Mouse (Mus musculus): ENCODE data around the gene Gm6351. TPM values are rescaled to one million over a fixed set of nuclear protein-coding genes. Genes with fewer than 3 reads are reported as not detected.

Gm6351 gene
- not detected in 2 replicates for polyA plus RNA-seq (2015; fragmentation: Nextera tagmentation; extraction: Ambion mirVana)

GRCm38 (mm10) chr5:94076085-94076484 lies at the start of gene Gm6351:
Gm6351 (plus strand) TSS chr5:94076385.

GRCm38 (mm10) chr5:94070445-94070844 lies 5.7 kb upstream of the Gm6351 start, which contains the start of gene BC061212:
BC061212 (minus strand) TSS chr5:94070545.

Other genes starting within 250 kb of the Gm6351 start
- gene Gm7792, start 232.6 kb upstream of the Gm6351 start, polyA plus RNA-seq (2015; fragmentation: Nextera tagmentation; extraction: Ambion mirVana): not detected in 2 replicates
- gene Gm16429, start 147.3 kb upstream of the Gm6351 start, polyA plus RNA-seq (2015; fragmentation: Nextera tagmentation; extraction: Ambion mirVana): not detected in 2 replicates
- not detected in 2 replicates for gene BC061212, start 5.8 kb upstream of the Gm6351 start, polyA plus RNA-seq (2015; fragmentation: Nextera tagmentation; extraction: Ambion mirVana)
- gene Gm3106, start 141.6 kb downstream of the Gm6351 start, polyA plus RNA-seq (2015; fragmentation: Nextera tagmentation; extraction: Ambion mirVana): not detected in 2 replicates
- not detected in 2 replicates for gene A430089I19Rik, start 230.4 kb downstream of the Gm6351 start, polyA plus RNA-seq (2015; fragmentation: Nextera tagmentation; extraction: Ambion mirVana)
- not detected in 2 replicates for gene Gm6502, start 238.1 kb downstream of the Gm6351 start, polyA plus RNA-seq (2015; fragmentation: Nextera tagmentation; extraction: Ambion mirVana)